Mouse (Mus musculus) heart, adult 18-20 months (tissue): ENCODE results near the gene Zfp772. TPM values are rescaled to one million over a fixed set of nuclear protein-coding genes. Genes with fewer than 3 reads are reported as not detected.
"Not testable (repeated sequence)": the region's sequence is repeated elsewhere in the genome, so short reads cannot be mapped to it uniquely, and the experiment has no call there.

Experiments
- DNase-seq, 2 experiments: peaks; one replicate each; pipeline ENCODE4 v3.0.0; 2021 to 2022; ENCODE audit warnings: mixed read lengths in 1 of 2
- long read RNA-seq, 2 experiments: library from polyadenylated mRNA; stranded (forward); transcript quantifications; one replicate each; pipeline ENCODE4 v2.0.0; 2021
- total RNA-seq, 2 experiments: library from RNA; stranded (reverse); gene quantifications; 2 replicates each; pipeline ENCODE4 v1.2.3; 2021

The Zfp772 gene
- 1 to 10 TPM; 1.8 to 2.0 TPM for total RNA-seq
- long read RNA-seq, experiment 1, partial matches to known transcripts: 0 of 1 reads
- long read RNA-seq, experiment 1, other reads (novel, unspliced or antisense): 0 of 1 reads
- long read RNA-seq, experiment 2: 0 reads

GRCm38 (mm10) chr7:7209313-7210151, at the start of gene Zfp772:
TSS of gene Zfp772 (minus strand) at chr7:7209998.
- DNase-seq: peak; percentile 62 to 69

GRCm38 (mm10) chr7:7247228-7247627, 37.4 kb upstream of the Zfp772 start, which contains the start of gene Vmn2r29:
TSS of gene Vmn2r29 (minus strand) at chr7:7247328.
- not testable (repeated sequence) for DNase-seq

GRCm38 (mm10) chr7:7188191-7188942, 21.4 kb downstream of the Zfp772 start:
- DNase-seq: peak; percentile 63 to 82

GRCm38 (mm10) chr7:7187417-7188190, 22.2 kb downstream of the Zfp772 start:
- no peak for DNase-seq

- no peak for DNase-seq
These were observed 23.9 kb downstream of the Zfp772 start for GRCm38 (mm10) chr7:7185897-7186296.

- peak; percentile 80 to 83 for DNase-seq
These were observed 38.3 kb downstream of the Zfp772 start, which contains the start of gene Zfp418 for GRCm38 (mm10) chr7:7171227-7172147. TSS of gene Zfp418 (plus strand) at chr7:7171330.

Other genes starting within 250 kb of the Zfp772 start
- not detected for gene Aurkc, start 214.7 kb downstream of the Zfp772 start, total RNA-seq
- gene Zfp954, start 88.5 kb downstream of the Zfp772 start, total RNA-seq: 1 to 10 TPM; 4.5 TPM
- gene Zfp773, start 73.2 kb downstream of the Zfp772 start, total RNA-seq: under 1 TPM; 0.37 to 0.51 TPM
- gene Zfp418, start 38.7 kb downstream of the Zfp772 start, total RNA-seq: 1 to 10 TPM; 1.7 to 2.0 TPM
- under 1 TPM in 1 of 2 experiments, not detected in 1; 0.26 TPM for gene Vmn2r29, start 37.3 kb upstream of the Zfp772 start, total RNA-seq
- gene Gm45844, start 68.3 kb upstream of the Zfp772 start, total RNA-seq: 1 to 10 TPM; 1.8 to 2.3 TPM
- 10 to 100 TPM; 53.4 to 57.5 TPM for gene Clcn4, start 90.9 kb upstream of the Zfp772 start, total RNA-seq
- not detected for gene Vmn2r30, start 127.6 kb upstream of the Zfp772 start, total RNA-seq
- gene Gm45783, start 164.6 kb upstream of the Zfp772 start, total RNA-seq: not detected
- not detected for gene Vmn2r31, start 189.7 kb upstream of the Zfp772 start, total RNA-seq